Mouse (Mus musculus): ENCODE data around the gene Zpbp2.

- TF ChIP-seq POLR2A (IDR thresholded peaks at IDR 0.05; ENCODE audit: insufficient read depth, low read depth, low read length) (no peak), CTCF (IDR thresholded peaks at IDR 0.05; ENCODE audit: insufficient read depth, low read depth, low read length) (no peak)
Measured at GRCm38 (mm10) chr11:98597363-98597762, 46.5 kb downstream of the Zpbp2 start.
